Mouse (Mus musculus) thymus, adult 2 months (tissue): ENCODE measurements around the gene Zmiz1. TPM values are rescaled to one million over a fixed set of nuclear protein-coding genes. Genes with fewer than 3 reads are reported as not detected.

Source experiments
- DNase-seq: peaks from one replicate; pipeline ENCODE4 v3.0.0; 2021
- H3K27ac ChIP-seq: fragments of 200-500 bp; 2 replicates; pipeline ENCODE4 v1.5.1; 2012; ENCODE audit warnings: low read length, control low read depth; ENCODE audit not compliant: control insufficient read depth, insufficient read depth
- H3K27me3 ChIP-seq: fragments of 200-500 bp; 2 replicates; pipeline ENCODE4 v1.6.1; 2012; ENCODE audit warnings: mild to moderate bottlenecking, low read length, moderate library complexity, mixed read lengths; ENCODE audit not compliant: control insufficient read depth, insufficient read depth
- H3K36me3 ChIP-seq: fragments of 200-500 bp; 2 replicates; pipeline ENCODE4 v1.6.1; 2012; ENCODE audit warnings: mild to moderate bottlenecking, low read length, moderate library complexity; ENCODE audit not compliant: control insufficient read depth, insufficient read depth
- H3K4me1 ChIP-seq: fragments of 200-500 bp; replicated peaks from 2 replicates; pipeline ENCODE4 v1.6.1; 2012; ENCODE audit warnings: low read length; ENCODE audit not compliant: control insufficient read depth, insufficient read depth
- H3K4me3 ChIP-seq: fragments of 200-500 bp; 2 replicates; pipeline ENCODE4 v1.5.1; 2012; ENCODE audit warnings: mild to moderate bottlenecking, low read length, control low read depth, moderate library complexity; ENCODE audit not compliant: control insufficient read depth, insufficient read depth
- CTCF ChIP-seq: fragments of 200-500 bp; IDR thresholded peaks from 2 replicates; pipeline ENCODE4 v1.5.1; 2012; ENCODE audit warnings: mild to moderate bottlenecking, control low read depth, low read length, moderate library complexity, borderline replicate concordance; ENCODE audit not compliant: control insufficient read depth, poor library complexity, insufficient read depth; ENCODE audit errors: extremely low read depth
- POLR2A ChIP-seq: fragments of 200-500 bp; IDR thresholded peaks from 2 replicates; pipeline ENCODE4 v1.6.1; 2012; ENCODE audit warnings: mild to moderate bottlenecking, low read length, control low read depth, moderate library complexity; ENCODE audit not compliant: control insufficient read depth, poor library complexity, insufficient read depth; ENCODE audit errors: extremely low read depth
- WGBS: fragments of 180-500 bp; shearing (Covaris S2); methylation state at CpG from one replicate; pipeline ENCODE4 v1.1.7; 2018; 5-methylcytosine and 5-hydroxymethylcytosine counted together
- polyA plus RNA-seq: library from polyadenylated mRNA; depleted of rRNA; stranded (reverse); fragments of >200 nt; gene quantifications from 2 replicates; pipeline ENCODE4 v1.2.3, GENCODE M21; 2012

The Zmiz1 gene
- polyA plus RNA-seq, 1 experiment: 58.9 TPM

GRCm38 (mm10) chr14:25484049-25484448 is 25.1 kb downstream of the Zmiz1 start:
- WGBS: 62% methylated on average over 5 of the region's 5 CpGs
- Histone ChIP-seq H3K36me3 (no peaks in the 10 kb centered on the region), H3K27me3 (no peaks in the 10 kb centered on the region), H3K4me1 (peaks cover 62% of the 10 kb centered on the region), H3K27ac (no peak overlapping the region), H3K4me3 (no peak overlapping the region)
- TF ChIP-seq POLR2A: no peak
- TF ChIP-seq CTCF: no peak
- no peak for DNase-seq

- WGBS: 96% methylated on average over 2 of the region's 2 CpGs
These were observed 27.2 kb downstream of the Zmiz1 start for GRCm38 (mm10) chr14:25486220-25486619.

GRCm38 (mm10) chr14:25486742-25487469 is 27.9 kb downstream of the Zmiz1 start:
- Histone ChIP-seq H3K36me3 (no peaks in the 10 kb centered on the region), H3K4me1 (peaks cover 44% of the 10 kb centered on the region), H3K27ac (no peak overlapping the region), H3K4me3 (no peak overlapping the region), H3K27me3 (no peaks in the 10 kb centered on the region)
- DNase-seq: no peak
- TF ChIP-seq POLR2A: no peak
- TF ChIP-seq CTCF: no peak
- 74% methylated on average over 9 of the region's 9 CpGs for WGBS

More at GRCm38 (mm10) chr14:25486220-25486619, 27.2 kb downstream of the Zmiz1 start:
- no peak for DNase-seq
- Histone ChIP-seq H3K27ac (no peak overlapping the region), H3K27me3 (no peaks in the 10 kb centered on the region), H3K4me3 (no peak overlapping the region), H3K4me1 (peaks cover 50% of the 10 kb centered on the region), H3K36me3 (no peaks in the 10 kb centered on the region)
- TF ChIP-seq POLR2A (no peak), CTCF (no peak)

GRCm38 (mm10) chr14:25487470-25487955 is 28.5 kb downstream of the Zmiz1 start:
- H3K27me3 ChIP-seq: no peaks in the 10 kb centered on the region
- H3K27ac ChIP-seq: no peak overlapping the region; the same call in 1 of the 2 replicates
- DNase-seq: no peak
- no peaks in the 10 kb centered on the region for H3K36me3 ChIP-seq
- peaks cover 46% of the 10 kb centered on the region for H3K4me1 ChIP-seq
- 74% methylated on average over 7 of the region's 7 CpGs for WGBS
- no peak overlapping the region for H3K4me3 ChIP-seq
- no peak for TF ChIP-seq POLR2A
- no peak for TF ChIP-seq CTCF

GRCm38 (mm10) chr14:25488097-25488613 is 29.2 kb downstream of the Zmiz1 start:
- H3K27me3 ChIP-seq: no peaks in the 10 kb centered on the region
- H3K4me1 ChIP-seq: peaks cover 52% of the 10 kb centered on the region
- H3K36me3 ChIP-seq: no peaks in the 10 kb centered on the region
- H3K4me3 ChIP-seq: no peak overlapping the region
- TF ChIP-seq POLR2A (no peak), CTCF (no peak)
- no peak overlapping the region; the same call in 1 of the 2 replicates for H3K27ac ChIP-seq
- no peak for DNase-seq
- WGBS: 77% methylated on average over 6 of the region's 6 CpGs

GRCm38 (mm10) chr14:25489336-25490078 is 30.5 kb downstream of the Zmiz1 start:
- WGBS: 88% methylated on average over 6 of the region's 6 CpGs
- Histone ChIP-seq H3K4me3 (no peak overlapping the region), H3K36me3 (no peaks in the 10 kb centered on the region), H3K4me1 (peaks cover 55% of the 10 kb centered on the region), H3K27me3 (no peaks in the 10 kb centered on the region), H3K27ac (no peak overlapping the region)
- no peak for TF ChIP-seq POLR2A
- no peak for TF ChIP-seq CTCF
- DNase-seq: no peak
